Mouse (Mus musculus) kidney, adult 8-10 months (tissue): ENCODE results near the gene Ankdd1a.

Experiments used
- DNase-seq, 2 experiments: peaks; one replicate each; pipeline ENCODE4 v3.0.0; 2022

Gene Ankdd1a

GRCm38 (mm10) chr9:65519807-65520504, at the start of gene Ankdd1a:
TSS of gene Ankdd1a (minus strand) at chr9:65520193.
- DNase-seq = no peak

GRCm38 (mm10) chr9:65569491-65569971, 49.5 kb upstream of the Ankdd1a start:
- DNase-seq = no peak

GRCm38 (mm10) chr9:65568787-65569186, 48.8 kb upstream of the Ankdd1a start:
- DNase-seq = no peak

GRCm38 (mm10) chr9:65564698-65565097, 44.7 kb upstream of the Ankdd1a start:
- DNase-seq = no peak

GRCm38 (mm10) chr9:65563073-65563472, 43.1 kb upstream of the Ankdd1a start:
- no peak for DNase-seq

GRCm38 (mm10) chr9:65562081-65562506, 42.1 kb upstream of the Ankdd1a start:
- peak; percentile 35 to 43 for DNase-seq

- peak; percentile 37 to 74 for DNase-seq
These were observed 41.0 kb upstream of the Ankdd1a start for GRCm38 (mm10) chr9:65561016-65561415.

- DNase-seq = no peak
These were observed 38.8 kb upstream of the Ankdd1a start for GRCm38 (mm10) chr9:65558806-65559205.

GRCm38 (mm10) chr9:65556979-65557378, 37.0 kb upstream of the Ankdd1a start:
- no peak for DNase-seq

GRCm38 (mm10) chr9:65556349-65556748, 36.4 kb upstream of the Ankdd1a start:
- DNase-seq = no peak

- no peak for DNase-seq
These were observed 35.6 kb upstream of the Ankdd1a start for GRCm38 (mm10) chr9:65555621-65556020.

GRCm38 (mm10) chr9:65555001-65555405, 35.0 kb upstream of the Ankdd1a start:
- no peak for DNase-seq

- no peak for DNase-seq
These were observed 32.7 kb upstream of the Ankdd1a start for GRCm38 (mm10) chr9:65552711-65553110.

- DNase-seq = peak; percentile 33 to 38
These were observed 32.1 kb upstream of the Ankdd1a start for GRCm38 (mm10) chr9:65552141-65552540.

GRCm38 (mm10) chr9:65551035-65551434, 31.0 kb upstream of the Ankdd1a start:
- peak; percentile 55 to 60 for DNase-seq

GRCm38 (mm10) chr9:65550079-65550831, 30.3 kb upstream of the Ankdd1a start:
- DNase-seq = no peak

GRCm38 (mm10) chr9:65549643-65550042, 29.6 kb upstream of the Ankdd1a start:
- DNase-seq = no peak

- no peak for DNase-seq
These were observed 29.1 kb upstream of the Ankdd1a start for GRCm38 (mm10) chr9:65549139-65549538.

- no peak for DNase-seq
These were observed 28.3 kb upstream of the Ankdd1a start for GRCm38 (mm10) chr9:65548311-65548710.

- no peak for DNase-seq
These were observed 27.9 kb upstream of the Ankdd1a start for GRCm38 (mm10) chr9:65547844-65548243.

GRCm38 (mm10) chr9:65547111-65547510, 27.1 kb upstream of the Ankdd1a start:
- no peak for DNase-seq

GRCm38 (mm10) chr9:65546413-65546695, 26.4 kb upstream of the Ankdd1a start:
- DNase-seq = no peak

- DNase-seq = no peak
These were observed 25.8 kb upstream of the Ankdd1a start for GRCm38 (mm10) chr9:65545635-65546412.
